Mouse (Mus musculus) left cerebral cortex, adult 11 months (tissue): ENCODE measurements at regions not wholly inside any gene's neighbourhood (a gene's known extent, or its start where the extent isn't known, plus 50 kb on each side); places are given as distances from the start of the nearest gene placed in this dataset.

ENCODE experiments used
- DNase-seq: peaks from one replicate; pipeline ENCODE4 v3.0.0; 2022; ENCODE audit warnings: low spot score

GRCm38 (mm10) chr4:31500432-31500831 lies 463.5 kb upstream of the Map3k7 start:
- no peak for DNase-seq

- no peak for DNase-seq
Observed at GRCm38 (mm10) chr4:31525638-31526207, 438.2 kb upstream of the Map3k7 start.

- DNase-seq: no peak
Observed at GRCm38 (mm10) chr4:31536811-31537210, 427.1 kb upstream of the Map3k7 start.

GRCm38 (mm10) chr4:31553780-31554394 lies 410.0 kb upstream of the Map3k7 start:
- DNase-seq: no peak

GRCm38 (mm10) chr4:31555077-31555476 lies 408.8 kb upstream of the Map3k7 start:
- DNase-seq: no peak

GRCm38 (mm10) chr4:31557261-31557660 lies 406.6 kb upstream of the Map3k7 start:
- no peak for DNase-seq

GRCm38 (mm10) chr4:31560305-31560704 lies 403.6 kb upstream of the Map3k7 start:
- DNase-seq: no peak

- DNase-seq: no peak
Observed at GRCm38 (mm10) chr4:31561183-31561582, 402.7 kb upstream of the Map3k7 start.

GRCm38 (mm10) chr4:31561823-31562222 lies 402.1 kb upstream of the Map3k7 start:
- DNase-seq: peak; percentile 18

- DNase-seq: no peak
Observed at GRCm38 (mm10) chr4:31566158-31566557, 397.7 kb upstream of the Map3k7 start.

GRCm38 (mm10) chr4:31566834-31567233 lies 397.1 kb upstream of the Map3k7 start:
- DNase-seq: no peak

GRCm38 (mm10) chr4:31569687-31570086 lies 394.2 kb upstream of the Map3k7 start:
- no peak for DNase-seq

- no peak for DNase-seq
Observed at GRCm38 (mm10) chr4:31576982-31577579, 386.8 kb upstream of the Map3k7 start.

- DNase-seq: no peak
Observed at GRCm38 (mm10) chr4:31583495-31583894, 380.4 kb upstream of the Map3k7 start.

GRCm38 (mm10) chr4:31584171-31584570 lies 379.7 kb upstream of the Map3k7 start:
- DNase-seq: no peak

- DNase-seq: no peak
Observed at GRCm38 (mm10) chr4:31594089-31594488, 369.8 kb upstream of the Map3k7 start.

GRCm38 (mm10) chr4:31601536-31601935 lies 362.4 kb upstream of the Map3k7 start:
- DNase-seq: no peak

GRCm38 (mm10) chr4:31603776-31604175 lies 360.1 kb upstream of the Map3k7 start:
- no peak for DNase-seq

GRCm38 (mm10) chr4:31608811-31609210 lies 355.1 kb upstream of the Map3k7 start:
- DNase-seq: no peak

GRCm38 (mm10) chr4:31609559-31609958 lies 354.3 kb upstream of the Map3k7 start:
- no peak for DNase-seq

- no peak for DNase-seq
Observed at GRCm38 (mm10) chr4:31612147-31612824, 351.6 kb upstream of the Map3k7 start.

GRCm38 (mm10) chr4:31612825-31613514 lies 350.9 kb upstream of the Map3k7 start:
- no peak for DNase-seq

- DNase-seq: no peak
Observed at GRCm38 (mm10) chr4:31617572-31617971, 346.3 kb upstream of the Map3k7 start.
